Mouse (Mus musculus): ENCODE data around the gene Abl2.
"Not testable (repeated sequence)": the region's sequence is repeated elsewhere in the genome, so short reads cannot be mapped to it uniquely, and the experiment has no call there.

The Abl2 gene

DNA sequence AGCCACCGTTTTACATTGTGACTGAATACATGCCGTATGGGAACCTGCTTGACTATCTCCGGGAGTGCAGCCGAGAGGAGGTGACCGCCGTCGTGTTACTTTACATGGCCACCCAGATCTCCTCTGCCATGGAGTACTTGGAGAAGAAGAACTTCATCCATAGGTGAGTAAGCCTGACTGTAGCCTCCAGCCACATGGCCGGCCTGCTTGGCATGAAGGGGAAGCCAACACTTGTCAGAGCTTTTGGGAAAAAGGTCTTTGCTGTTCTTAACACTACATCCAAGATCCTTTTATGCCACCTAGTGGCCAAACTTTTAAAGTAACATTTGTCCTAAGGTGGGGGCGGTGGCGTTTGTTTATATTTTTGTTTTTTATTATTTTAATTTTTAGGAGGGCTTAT, 74.5 kb downstream of the Abl2 start:
- DNase-seq (ENCODE audit: low read depth, low spot score) = peak; percentile 78

DNA sequence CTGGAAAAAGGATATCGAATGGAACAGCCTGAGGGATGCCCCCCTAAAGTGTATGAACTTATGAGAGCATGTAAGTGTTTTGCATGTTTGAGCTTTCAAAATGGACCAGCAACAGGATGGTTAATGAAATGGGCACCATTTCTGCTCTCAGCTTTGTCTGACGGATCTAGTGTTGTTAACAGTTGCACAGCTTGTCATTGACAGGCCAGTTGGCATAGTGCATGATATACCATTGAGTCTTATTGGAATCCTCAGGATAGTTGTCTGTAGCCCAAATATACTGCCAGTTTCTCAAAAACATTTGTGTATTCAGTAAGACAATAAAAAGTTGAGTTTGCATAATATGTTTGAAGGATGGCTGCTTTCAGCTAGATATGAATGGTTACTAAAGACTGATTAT, 76.6 kb downstream of the Abl2 start:
- no peak for DNase-seq (ENCODE audit: low read depth, low spot score)

DNA sequence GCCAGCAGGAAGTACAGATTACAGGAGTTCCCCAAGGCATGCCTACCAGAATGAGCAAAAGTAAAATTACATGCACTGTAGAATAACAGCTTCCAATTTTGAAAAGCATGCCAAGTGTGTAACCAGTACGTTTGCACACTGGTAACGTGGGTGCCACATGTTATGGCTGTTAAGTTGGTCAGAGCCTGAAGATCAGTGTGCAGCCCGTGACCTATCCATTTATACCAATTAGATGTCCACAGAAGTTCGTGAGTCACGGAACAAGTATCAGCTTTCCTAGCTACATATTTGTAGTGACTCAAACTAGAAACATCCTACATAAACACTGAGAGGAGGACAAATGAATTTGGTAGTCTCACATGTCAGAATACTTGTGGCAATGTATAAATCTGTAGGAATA, 80.9 kb downstream of the Abl2 start:
- DNase-seq (ENCODE audit: low read depth, low spot score) = no peak

DNA sequence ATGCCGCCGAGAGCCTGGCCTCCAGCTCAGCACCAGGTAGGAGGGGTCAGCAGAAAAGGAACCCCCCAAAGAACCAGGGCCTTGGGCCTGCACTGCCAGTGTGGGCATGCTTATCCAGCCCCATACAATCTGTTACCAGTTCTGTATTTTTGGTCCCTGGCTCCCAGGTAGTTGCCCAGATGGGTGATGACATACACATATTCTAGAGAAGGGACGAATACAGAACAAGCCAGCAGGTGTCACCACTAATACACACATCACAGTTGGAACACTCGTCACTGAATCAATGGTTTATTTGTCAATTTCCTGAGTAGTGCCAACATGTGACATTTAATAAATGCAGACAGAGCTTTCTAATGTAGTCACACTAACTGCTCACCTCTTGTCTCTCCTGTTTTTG, 82.0 kb downstream of the Abl2 start:
- DNase-seq (ENCODE audit: low read depth, low spot score) = no peak

DNA sequence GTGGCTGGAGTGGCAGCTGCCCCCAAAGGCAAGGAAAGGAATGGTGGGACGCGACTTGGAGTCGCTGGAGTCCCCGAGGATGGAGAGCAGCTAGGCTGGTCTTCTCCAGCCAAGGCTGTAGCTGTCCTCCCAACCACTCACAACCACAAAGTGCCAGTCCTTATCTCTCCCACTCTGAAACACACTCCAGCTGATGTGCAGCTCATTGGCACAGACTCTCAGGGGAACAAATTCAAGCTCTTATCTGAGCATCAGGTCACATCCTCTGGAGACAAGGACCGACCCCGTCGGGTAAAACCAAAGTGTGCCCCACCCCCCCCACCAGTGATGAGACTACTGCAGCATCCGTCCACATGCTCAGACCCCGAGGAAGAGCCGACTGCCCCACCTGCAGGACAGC, 83.2 kb downstream of the Abl2 start:
- no peak for DNase-seq (ENCODE audit: low read depth, low spot score)

DNA sequence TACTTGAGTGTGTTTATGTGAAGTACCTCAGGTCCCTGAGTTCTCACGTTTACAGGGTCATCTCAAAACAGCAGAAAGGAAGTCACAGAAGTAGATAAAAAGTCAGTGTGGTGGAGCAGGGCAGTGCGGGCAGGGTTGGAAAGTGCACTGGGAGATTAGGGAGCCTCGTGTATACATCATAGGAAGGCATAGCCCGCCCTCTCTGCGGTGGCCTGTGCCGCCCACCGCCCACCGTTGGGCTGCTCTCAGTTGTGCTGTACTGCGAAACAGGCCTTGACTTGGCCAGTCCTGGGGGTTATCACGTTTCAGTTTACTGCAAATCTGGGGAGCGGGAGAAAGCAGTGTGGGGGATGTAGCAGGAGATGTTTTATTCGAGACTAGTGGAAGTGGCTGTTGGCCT, 84.2 kb downstream of the Abl2 start:
- no peak for DNase-seq (ENCODE audit: low read depth, low spot score)

DNA sequence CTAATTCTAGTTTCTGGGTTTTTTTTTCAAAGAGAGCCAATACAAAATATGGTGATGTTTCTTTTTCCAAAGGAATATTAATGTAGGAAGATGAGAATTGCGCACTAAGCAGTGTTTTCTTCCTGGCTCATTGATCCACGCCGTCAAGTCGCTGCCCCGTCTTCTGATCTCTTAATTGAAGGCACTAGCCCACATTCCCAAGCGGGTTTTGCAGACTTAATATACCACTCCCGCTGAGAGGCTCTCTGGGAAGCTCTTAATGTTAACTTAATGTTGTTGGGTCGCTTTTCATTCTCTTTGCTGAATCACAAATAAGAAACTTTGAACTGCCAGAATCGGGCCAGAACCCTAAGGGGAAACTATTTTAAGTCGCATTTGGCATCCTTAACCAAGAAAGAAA, 85.5 kb downstream of the Abl2 start:
- no peak for DNase-seq (ENCODE audit: low read depth, low spot score)

DNA sequence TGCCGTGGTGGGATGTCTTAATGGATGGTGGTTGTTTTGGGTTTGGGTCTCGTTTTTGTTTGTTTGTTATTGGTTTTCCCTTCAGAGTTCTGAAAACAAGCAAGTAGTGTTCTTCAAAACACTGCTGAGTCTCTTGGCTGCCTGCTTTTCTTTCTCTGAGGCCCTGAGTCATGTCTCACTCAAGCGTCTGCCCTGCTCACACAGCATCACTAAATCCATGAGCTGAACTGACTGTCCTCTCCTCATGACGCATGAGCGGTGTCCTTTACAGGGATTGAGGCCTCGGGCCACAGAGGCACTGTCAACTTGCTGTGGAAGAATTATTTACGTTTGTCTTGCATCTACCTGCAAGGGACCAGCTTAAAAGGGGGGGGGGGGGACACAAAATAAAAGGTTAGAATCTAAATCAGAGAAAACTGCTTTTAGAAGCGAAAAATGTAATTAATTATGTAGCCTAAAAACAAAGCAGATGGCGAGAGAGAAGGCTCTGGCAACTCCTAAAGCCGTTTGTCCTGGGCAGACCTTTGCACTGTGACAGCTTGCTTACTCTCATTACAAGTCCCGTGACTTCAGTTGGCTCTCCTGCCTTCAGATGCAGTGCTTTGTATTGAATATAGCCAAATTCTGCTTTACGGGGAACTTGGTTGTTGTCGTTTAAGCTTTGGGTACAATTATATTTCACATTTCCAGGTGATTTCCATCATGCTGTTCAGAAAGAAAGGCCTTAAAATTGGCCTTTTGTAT, 86.4 kb downstream of the Abl2 start:
- no peak for DNase-seq (ENCODE audit: low read depth, low spot score)

DNA sequence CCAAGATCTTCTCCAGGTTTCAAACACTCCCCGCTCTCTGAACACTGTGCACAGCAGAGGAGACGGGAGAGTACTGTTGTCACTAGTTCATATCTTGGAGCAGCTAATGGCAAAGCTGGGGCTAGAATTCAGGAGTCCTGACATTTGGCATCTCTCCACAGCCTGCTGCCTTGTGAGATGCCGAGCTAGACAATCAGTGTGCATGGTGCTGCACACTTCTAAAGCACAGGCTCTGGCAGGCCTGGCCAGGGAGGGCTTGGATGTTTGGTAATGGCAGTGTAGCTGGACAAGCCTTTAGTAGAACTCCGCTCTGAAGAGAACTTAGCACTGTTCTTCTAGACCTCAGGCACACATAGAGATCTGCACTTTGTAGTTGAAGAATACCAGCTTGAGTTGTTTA, 87.4 kb downstream of the Abl2 start:
- DNase-seq (ENCODE audit: low read depth, low spot score) = no peak

DNA sequence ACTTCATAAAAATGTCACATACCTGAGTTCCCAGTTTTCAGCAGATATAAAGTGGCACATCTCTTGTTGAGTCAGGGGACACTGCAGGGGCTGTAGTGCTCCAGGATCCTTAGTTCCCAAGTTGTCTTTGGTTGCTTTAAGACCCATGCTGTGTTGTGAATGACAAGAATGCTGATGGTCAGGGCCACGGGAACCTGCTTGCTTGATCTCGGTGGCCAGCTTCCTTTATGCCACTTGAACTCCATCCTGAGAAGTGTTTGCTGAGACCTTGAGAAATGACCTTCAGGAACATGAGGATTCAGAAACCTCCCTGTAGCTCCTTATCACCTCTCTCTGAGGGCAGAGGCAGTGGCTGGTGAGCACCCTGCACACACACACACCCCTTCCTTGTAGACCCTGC, 90.1 kb downstream of the Abl2 start:
- DNase-seq (ENCODE audit: low read depth, low spot score) = peak; percentile 77

DNA sequence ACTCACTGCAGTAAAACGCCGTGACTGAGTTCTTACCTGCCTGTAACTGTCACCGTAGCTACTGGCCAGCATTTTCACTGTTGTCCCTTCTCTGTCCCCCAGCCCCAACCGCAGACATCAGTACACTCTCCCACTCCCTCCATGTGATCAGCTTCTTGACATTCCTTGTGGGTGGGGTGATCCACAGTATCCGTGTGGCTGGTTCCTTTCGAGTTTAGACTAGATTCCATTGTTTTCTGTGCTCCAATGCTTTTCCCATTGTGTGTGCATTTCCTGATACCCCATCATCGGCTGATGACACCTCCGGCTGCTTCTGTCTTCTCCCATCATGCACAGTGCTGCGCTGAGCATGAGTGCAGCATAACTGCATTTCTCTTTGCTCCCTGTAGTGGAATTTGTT, 92.0 kb downstream of the Abl2 start:
- no peak for DNase-seq (ENCODE audit: low read depth, low spot score)

DNA sequence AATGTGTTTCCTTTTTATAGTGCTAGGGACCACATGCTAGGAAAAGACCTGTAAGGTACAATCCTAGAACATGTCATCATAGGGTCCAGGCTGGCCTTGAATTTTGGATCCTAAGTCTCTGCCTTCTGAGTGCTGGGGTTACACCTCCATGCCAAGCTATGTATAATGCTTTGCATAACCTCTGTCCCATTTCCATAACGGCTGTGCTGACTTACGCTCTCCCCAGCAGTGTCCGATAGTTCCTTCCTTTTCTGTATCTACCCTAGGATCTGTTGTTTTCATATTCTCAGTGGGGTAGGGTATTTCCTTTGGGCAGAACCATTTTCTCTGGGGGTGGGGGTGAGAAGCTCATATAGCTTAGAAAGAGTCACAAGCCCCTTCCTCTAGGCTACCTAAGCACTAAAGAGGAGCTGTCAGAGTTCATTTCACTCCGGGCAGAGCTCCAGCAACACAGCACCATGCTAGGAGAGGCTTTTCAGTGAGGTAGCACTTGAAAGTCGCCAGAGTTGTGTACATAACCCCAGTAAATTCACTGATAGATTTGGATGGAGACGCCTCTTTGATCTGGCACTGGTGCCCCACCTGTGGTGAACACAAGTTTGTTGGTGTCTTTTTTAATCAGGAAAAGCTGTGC, 93.7 kb downstream of the Abl2 start:
- DNase-seq (ENCODE audit: low read depth, low spot score) = no peak

DNA sequence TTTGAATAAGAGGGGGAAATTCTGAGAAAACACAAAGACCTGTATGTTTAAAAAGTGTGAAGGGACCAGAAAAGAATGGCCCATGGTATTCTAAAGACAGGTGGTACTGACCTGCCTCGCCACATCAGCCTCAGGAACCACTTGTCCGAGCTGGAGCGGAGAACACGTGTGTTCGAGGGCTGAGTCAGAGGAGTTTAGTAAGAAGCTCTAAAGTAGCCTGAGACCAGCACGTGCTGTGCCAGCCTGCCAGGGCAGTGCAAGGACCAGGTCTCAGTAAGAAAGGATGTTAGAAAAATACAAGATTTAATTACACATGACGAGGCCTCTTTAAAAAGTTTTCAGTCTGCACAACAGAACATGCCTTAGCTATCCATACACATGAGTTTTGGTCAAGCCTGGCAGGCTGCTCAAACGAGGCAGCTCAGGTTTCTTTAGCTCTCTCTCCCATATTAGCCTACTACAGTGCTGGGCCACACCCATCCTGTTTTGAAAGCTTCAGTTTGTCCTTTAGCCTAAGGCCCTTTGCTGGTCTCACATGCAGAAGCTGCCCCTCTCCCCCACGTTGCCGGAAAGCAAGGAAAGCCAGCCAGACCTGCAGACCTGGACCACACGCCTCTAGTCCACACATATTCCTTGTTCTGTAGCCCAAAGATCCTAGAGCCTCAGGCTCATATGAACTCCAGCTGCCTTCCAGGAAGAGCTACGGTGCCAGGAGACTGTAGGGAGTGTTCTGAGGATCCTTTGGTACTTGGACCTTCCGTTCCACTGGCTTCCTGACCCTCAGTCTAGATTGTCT, 96.3 kb downstream of the Abl2 start:
- DNase-seq (ENCODE audit: low read depth, low spot score) = peak; percentile 77

DNA sequence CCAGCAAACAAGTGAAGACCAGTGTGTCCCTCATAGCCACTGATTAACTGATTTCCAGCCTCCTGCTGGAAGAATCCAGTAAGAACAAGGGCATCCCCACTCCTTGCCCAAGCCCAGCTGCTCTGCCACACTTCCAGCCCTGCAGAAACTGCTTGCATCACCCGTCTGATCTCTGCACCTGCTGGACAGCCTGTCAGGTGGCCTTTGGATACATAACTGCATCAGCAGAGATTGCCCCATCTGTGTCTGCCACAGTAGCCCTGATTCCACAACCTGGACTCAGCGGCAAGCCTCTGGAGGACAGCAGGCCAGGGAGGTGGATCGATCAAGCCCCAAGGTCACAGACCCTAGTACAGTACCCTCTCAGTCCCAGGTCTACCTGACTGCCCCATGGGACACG, 98.9 kb downstream of the Abl2 start:
- no peak for DNase-seq (ENCODE audit: low read depth, low spot score)

DNA sequence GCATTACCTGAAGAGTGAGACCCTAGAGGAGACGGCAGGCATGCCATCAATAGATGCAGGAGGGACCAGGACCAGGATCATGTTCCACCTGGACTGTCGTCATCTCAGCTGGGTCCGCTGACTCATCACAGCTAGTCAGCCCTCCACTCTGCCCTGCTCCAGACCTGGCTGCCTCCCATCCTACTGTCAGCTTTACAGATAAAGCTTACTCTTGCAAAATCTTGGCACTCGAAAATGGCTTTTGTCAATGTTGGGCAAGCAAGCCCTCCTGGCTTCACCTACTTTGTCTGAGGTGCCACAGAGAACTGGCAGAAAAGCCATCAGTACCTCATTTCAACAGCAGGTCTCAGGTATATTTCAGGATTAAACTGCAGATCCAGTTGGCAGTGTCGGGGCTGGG, 100.1 kb downstream of the Abl2 start:
- DNase-seq (ENCODE audit: low read depth, low spot score) = no peak

DNA sequence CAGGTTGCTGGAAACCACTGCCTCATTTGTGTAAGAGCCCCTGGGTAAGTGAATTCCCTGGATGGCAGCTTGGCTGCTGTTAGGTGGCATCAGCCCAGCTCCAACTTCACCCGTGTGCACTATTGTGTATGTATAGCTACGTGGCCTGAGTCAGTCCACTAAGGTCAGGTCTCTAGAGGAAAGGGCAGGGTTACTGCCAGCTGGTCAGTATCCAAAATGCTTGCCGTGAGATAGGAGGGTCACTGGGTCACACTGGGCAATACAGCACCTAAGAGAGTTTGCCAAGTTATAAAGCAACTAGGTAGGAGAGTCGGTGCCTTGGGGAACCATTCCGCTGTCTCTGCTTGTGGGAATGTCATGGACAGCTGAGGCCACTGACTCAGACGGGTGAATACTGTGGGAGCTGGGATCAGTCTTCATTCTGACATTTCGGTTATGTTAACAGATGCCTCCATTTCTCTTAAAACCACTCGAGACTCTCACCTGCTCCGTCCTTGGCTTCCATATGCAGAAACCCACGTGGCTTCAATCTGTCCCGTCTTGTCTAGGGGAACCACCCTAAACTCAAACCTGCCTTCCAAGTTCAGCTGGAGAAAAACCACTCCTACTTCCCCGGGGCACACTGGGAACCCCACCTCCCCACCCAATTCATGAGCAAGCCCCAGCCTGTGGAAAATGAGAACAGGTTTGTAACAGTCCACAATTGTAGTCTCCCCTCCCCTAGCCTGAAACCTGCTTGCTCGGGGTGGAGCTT, 101.5 kb downstream of the Abl2 start:
- peak; percentile 86 for DNase-seq (ENCODE audit: low read depth, low spot score)

DNA sequence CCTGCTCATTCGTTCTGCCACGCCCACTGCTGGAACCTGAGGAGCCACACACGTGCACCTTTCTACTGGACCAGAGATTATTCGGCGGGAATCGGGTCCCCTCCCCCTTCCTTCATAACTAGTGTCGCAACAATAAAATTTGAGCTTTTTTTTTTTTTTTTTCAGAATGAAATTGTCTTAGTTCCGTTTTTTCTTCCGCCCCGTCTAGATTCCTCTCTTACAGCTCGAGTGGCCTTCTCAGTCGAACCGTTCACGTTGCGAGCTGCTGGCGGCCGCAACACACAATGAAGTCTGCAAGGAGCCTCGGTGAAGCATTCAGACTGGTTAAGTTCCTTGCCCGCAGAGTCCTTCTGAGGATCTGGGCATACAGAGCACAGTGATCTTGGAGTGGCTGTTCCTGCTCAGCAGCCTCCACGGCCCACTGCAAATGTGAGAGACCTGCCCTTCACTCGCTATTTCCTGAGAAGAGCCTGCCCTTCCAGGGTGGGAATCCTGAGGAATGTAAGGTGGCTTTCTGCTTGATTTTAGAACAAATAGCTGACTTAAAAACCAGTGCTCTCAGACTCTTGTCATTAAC, 102.2 kb downstream of the Abl2 start:
- DNase-seq (ENCODE audit: low read depth, low spot score) = not testable (repeated sequence)

DNA sequence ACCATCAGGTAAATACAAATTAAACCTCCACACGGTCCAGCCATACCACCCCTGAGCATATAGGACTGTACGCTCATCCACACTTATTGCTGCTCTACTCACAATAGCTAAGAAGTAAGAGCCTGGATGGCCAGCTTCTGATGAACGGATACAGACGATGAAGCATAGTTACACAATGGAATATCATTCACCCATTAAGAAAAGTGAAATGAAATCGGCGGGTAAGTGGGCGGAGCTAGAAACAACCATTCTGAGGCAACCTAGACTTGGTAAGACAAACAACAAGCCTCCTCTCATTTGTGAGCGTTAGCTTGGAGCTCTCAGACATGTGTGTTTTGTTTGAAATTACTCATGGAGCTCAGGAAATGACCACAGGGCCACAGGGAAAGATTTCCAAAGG, 107.2 kb downstream of the Abl2 start:
- no peak for DNase-seq (ENCODE audit: low read depth, low spot score)

DNA sequence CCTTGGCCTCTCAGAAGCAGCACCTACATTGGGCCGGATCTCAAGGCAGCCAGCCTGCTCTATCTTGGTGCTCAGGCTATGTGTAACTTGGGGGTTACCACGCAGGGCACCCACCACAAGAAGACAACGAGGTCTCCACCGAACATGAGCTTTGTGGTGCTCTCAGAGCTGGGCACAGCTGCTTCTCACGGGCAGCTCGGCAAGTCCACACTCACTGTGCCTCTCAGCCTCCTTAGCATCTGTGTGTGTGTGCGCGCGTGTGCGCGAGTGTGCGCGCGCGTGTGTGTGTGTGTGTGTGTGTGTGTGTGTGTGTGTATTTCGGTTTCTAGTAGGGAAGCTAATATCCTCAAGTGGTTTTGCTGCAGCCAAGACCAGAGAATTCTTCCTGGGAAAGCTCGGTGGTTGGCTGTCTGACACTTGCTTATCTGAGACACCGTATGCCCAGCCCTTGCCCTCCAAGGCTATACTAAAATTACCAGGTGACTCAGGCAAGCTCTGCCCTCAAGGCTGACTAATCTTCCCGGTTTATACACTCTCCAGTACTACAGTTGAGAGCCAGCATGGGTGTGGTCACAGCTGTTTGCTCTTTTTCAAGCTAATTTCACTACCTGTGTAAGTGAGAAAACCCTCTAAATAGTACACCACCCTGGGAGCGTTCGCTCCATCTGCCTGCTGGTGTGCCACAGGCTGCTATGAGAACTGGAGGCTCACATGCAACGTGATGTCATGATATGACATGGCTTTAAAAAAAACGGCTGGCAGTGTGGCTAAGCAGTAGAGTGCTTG, 108.7 kb downstream of the Abl2 start:
- DNase-seq (ENCODE audit: low read depth, low spot score) = peak; percentile 70

DNA sequence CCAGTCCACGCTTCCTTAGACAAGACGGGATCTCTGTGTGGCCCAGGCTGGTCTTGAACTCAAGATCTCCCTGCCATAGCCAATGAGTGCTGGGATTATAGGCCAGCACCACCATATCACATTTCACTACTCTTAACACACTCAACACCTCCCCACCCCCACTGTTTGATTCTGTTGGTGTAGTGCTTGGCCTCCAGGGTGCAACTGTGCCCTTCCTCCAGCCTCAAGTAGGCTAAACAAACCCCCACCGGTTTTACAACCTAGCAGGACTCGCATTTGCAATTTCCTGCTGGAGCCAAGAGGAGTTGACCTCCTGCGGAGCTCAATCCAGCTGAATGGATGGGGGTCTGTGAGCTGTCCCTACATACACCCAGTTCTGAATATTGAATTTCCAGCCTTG, 110.0 kb downstream of the Abl2 start:
- peak; percentile 98 for DNase-seq (ENCODE audit: low read depth, low spot score)

Measured in ES-CJ7 (cell line).